Mouse (Mus musculus) adipose tissue, adult 10 weeks (tissue): ENCODE data around the gene Arpc2. TPM values are rescaled to one million over a fixed set of nuclear protein-coding genes. Genes with fewer than 3 reads are reported as not detected.

ENCODE experiments used
- polyA plus RNA-seq: library from polyadenylated mRNA; stranded (reverse); fragments of 350-450 nt; fragmentation: Illumina TruSeq; extraction: RNeasy Lipid Tissue Mini Kit (QIAGEN cat#74804); gene quantifications from one replicate; pipeline ENCODE4 v1.2.3, GENCODE M21; 2014; ENCODE audit warnings: low read depth, low replicate concordance

The Arpc2 gene
- 299 TPM for polyA plus RNA-seq

DNA sequence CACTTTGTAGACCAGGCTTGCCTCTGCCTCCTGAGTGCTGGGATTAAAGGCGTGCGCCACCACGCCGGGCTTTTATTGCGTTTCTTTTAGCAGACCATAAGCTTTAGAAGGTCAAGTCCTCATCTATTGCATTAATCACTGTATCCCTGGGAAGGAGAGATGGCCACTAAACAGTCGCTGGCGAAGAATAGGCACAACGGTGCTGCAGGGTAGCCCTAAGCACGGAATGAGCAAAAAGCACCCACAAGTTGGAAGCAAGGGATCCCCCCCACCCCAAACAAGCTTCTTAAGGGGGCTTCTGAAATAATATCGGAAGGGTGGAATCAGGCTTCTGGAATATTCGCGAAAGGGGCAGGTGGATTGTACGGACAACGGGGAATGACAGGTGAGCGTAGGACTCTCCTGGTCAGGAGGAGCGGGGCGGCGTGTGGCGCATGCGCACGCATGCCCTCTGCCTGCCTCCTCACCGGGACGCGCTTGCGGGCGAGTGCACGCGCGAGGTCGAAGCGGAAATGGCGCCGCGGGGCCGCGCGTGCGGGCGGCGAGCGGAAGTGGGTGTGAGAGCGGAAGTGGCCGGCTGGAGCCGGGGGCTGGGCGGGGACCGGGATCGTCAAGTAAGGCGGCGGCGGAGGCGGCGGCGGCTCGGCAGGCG, at the start of gene Arpc2:
Arpc2 (plus strand) TSS at position 147 of the 652 bp plus-strand sequence.

DNA sequence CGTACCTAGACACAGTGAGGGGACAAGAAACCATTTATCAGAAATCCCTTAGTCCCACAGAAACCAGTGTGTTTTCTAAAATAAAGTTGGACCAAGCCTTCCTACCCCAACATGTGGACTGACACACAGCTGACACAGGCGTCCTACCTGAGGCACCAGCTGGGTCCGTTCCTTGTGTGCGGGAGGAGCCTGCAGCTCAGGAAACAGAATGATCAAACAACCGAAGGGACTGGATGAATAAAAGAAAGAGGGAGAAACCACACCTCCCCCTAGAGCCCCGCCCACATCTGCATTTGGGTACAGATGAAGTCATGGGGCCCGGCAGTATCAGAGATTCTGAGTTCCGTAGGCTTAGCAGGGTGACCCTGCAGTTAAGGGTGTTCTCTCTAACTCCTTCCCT, 41.4 kb upstream of the Arpc2 start, which contains the start of gene Cxcr1:
Cxcr1 (minus strand) TSS at position 187 of the 400 bp plus-strand sequence.

DNA sequence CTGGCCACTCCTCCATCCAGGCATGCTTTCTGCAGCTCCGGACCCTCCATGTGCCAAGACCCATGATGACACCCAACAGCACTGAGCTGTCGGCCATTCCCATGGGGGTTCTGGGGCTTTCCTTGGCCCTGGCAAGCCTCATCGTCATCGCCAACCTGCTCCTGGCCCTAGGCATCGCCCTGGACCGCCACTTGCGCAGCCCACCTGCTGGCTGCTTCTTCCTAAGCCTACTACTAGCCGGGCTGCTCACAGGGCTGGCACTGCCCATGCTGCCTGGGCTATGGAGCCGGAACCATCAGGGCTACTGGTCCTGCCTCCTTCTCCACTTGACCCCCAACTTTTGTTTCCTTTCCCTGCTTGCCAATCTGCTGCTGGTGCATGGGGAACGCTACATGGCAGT, 42.7 kb downstream of the Arpc2 start, which contains the start of gene Gpbar1:
Gpbar1 (plus strand) TSS at position 13 of the 400 bp plus-strand sequence.

DNA sequence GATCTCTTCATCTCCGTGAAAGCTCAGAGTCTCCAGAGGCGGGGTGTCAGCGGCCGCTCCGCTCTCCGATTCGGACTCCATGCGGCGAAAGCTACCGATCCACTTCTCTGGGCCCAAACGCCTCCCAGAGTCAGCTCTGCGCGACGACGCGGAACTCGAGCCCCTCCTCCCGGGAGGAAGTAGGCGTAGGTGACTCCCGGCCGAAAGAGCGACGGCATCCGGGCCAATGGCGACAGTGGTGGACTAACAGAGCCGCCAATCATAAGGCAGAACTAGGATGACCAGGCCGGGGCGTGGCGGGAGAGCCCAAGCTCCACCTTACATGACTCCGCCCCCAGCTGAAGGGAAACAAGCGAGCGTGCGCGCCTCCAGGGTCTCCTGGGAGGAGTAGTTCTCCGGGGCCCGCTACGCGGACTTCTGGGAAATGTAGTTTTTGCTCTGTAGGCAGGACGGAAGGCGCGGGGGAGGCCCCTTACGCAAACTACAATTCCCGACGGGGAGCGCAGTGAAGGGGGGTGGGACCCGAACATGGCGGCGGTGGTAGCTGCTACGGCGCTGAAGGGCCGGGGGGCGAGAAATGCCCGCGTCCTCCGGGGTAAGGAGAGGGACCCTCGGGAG, 48.8 kb downstream of the Arpc2 start, which contains the start of the genes Aamp and Pnkd:
Aamp (minus strand) TSS at position 196 of the 618 bp plus-strand sequence.
Pnkd (plus strand) TSS at position 388 of the 618 bp plus-strand sequence.

DNA sequence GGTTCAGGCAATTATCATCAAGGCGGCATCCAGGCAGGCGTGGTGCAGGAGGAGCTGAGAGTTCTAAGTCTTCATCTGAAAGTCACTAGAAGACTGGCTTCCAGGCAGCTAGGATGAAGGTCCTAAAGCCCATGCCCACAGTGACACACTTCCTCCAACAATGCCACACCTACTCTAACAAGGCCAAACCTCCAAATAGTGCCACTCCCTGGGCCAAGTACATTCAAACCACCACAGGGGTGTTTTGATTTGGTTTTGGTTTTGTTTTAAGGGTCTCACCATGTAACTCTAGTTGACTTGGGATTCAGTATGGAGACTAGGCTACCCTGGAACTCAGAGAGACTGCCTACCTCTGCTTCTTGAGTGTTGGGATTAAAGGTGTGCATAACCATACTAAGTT, 69.6 kb downstream of the Arpc2 start, which contains the start of gene Tmbim1:
Tmbim1 (minus strand) TSS at position 101 of the 400 bp plus-strand sequence.

Other genes starting within 250 kb of the Arpc2 start
- gene Tns1, start 111.6 kb upstream of the Arpc2 start, polyA plus RNA-seq = 215 TPM
- gene Rufy4, start 110.5 kb upstream of the Arpc2 start, polyA plus RNA-seq = 2.5 TPM
- gene Cxcr2, start 82.1 kb upstream of the Arpc2 start, polyA plus RNA-seq = 0.14 TPM
- not detected for gene Cxcr1, start 41.5 kb upstream of the Arpc2 start, polyA plus RNA-seq
- gene Gpbar1, start 42.5 kb downstream of the Arpc2 start, polyA plus RNA-seq = 0.60 TPM
- 181 TPM for gene Aamp, start 48.7 kb downstream of the Arpc2 start, polyA plus RNA-seq
- 113 TPM for gene Pnkd, start 48.8 kb downstream of the Arpc2 start, polyA plus RNA-seq
- 80.6 TPM for gene Tmbim1, start 69.5 kb downstream of the Arpc2 start, polyA plus RNA-seq
- gene Catip, start 126.0 kb downstream of the Arpc2 start, polyA plus RNA-seq = 3.6 TPM
- 16.4 TPM for gene Slc11a1, start 139.1 kb downstream of the Arpc2 start, polyA plus RNA-seq
- 73.3 TPM for gene Ctdsp1, start 155.4 kb downstream of the Arpc2 start, polyA plus RNA-seq
- gene Vil1, start 173.3 kb downstream of the Arpc2 start, polyA plus RNA-seq = 3.4 TPM